Mouse (Mus musculus): ENCODE measurements around the gene Gfra1.

Gfra1 gene

DNA sequence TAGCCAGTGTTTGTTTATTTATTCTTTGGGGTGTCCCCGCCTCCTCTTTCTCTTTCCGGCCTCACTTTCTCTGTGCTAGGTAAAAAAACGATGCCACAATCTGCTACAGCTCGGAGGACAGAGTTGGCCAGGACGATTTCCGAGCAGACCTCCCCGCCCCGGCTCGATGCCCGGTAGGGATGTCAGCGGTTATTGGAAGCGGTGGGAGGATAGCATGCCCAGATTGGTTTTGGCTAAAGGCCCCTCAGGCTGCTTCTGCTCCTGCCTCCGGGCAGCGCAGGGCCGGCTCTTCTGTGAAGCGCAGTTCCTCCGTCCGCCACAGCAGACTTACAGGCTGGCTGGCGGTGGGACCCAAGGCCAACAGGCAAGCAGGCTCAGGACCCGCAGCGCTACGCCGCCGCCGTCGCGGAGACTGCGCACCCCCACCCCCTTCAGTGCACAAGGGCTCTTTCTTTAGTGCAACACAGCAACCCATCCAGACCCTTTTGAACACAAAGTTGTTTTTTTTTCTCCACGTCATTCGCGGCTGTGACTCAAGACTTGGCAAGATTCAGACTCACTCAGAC is at the start of gene Gfra1:
TSS of gene Gfra1 (minus strand) at position 414 of the 566 bp plus-strand sequence.
- DNase-seq: peak; percentile 11 to 19

DNA sequence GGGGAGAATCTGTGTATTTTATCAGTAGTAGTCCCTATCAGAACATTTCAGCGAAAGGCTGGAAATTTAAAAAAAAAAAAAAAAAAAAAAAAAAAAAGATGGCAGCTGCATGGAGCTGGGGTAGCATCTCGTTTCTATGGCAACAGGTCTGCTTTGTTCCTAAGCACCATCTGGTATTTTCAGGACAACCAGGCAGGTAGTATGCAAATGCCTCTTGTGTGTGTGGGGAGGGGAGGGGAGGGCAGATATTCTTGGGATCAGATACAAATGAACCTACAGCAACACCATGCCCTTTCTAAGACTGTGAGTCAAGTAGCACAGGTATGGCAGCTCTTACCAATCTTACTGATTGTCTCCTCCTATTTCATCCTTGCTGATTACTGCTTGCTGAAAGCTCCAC is 44.3 kb upstream of the Gfra1 start:
- DNase-seq: no peak

DNA sequence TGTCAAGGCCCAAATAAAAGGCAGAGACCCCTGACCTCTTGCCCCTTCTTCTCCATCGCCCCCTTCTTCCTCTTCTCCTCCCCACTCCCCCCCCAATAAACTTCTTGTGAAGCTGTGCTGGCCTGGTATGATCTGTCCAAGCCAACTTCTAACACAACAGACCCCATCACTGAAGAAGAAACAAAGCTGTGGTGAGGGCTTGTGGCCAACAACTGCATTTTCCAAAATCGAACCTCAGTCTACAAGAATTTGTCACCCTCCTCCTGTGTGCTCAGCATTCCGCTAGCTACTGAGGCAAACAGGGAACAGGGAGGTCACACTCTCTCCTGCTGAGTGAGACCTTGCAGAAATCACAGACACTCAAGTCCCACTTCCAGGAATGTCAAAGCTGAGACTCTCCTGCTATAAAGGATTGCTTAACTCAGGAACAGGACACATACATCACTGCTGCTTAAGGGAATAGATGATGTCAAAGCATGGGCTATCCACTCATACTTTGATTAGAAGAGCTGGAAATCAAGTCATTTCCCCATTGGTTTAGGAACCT is 43.8 kb upstream of the Gfra1 start:
- no peak for DNase-seq

DNA sequence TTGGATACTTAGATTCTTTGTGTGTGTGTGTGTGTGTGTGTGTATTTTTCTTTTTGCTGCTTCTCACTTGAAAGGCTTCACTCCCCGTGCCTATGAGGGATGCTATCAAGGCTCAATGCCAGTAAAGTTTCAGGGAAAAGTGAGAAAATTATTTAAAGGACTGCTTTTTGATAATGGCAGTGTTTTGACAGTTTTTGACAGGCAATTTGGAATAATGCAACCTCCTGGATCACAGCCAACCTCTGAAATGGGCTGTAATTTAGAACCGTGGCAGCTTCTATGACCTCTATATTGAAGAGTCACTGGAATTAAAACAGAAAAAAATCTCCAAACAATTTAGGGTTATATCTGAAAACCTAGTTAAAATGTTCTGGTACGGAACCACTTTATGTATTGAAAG is 41.4 kb upstream of the Gfra1 start:
- no peak for DNase-seq

DNA sequence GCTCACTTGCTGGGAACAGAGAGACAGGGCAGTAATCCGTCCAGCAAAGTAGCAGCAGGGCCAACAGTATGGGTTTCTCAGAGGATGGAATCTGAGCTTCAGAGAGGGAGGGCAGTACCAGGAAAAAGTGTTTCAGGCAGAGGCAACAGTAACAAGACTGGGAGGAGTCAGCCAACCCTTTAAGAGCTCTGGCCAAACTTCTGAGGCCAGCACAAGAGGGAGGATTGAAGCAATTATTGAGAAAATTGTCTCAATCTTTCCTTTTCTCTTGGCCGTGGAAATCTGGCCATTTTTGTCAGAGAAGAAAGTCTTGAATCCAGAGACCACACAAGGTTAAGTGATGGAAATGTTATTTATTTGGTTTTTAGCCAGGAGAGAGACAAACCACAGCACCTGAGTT is 31.0 kb upstream of the Gfra1 start:
- no peak for DNase-seq

DNA sequence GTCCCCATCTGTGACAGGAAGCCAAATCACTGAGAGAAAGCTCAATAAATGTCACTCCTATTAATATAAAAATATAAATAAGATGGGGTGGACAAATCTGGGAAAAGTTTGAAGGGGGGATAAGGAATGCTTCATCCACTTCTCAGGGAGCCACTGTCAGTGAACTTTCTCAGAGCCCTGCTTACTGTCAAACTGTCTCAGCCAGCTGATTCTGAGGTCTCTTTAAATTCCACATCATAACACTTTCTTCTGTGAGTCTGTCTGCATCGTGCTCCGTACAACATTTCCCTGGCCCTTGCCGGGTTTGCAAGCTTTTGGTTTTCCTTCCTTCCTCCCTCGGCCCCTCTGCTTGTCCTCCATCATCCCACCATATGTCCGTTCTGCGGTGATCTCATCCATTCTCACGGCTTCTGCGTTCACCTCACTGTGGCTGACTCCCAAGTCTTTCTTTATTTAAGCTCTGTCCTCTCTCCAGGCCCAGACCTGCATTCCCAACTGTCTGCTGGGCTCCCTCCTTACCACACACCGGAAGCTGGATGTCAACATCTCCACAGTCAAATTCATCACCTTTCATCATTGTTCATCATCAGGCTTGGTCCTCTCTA is 26.8 kb upstream of the Gfra1 start:
- no peak for DNase-seq

DNA sequence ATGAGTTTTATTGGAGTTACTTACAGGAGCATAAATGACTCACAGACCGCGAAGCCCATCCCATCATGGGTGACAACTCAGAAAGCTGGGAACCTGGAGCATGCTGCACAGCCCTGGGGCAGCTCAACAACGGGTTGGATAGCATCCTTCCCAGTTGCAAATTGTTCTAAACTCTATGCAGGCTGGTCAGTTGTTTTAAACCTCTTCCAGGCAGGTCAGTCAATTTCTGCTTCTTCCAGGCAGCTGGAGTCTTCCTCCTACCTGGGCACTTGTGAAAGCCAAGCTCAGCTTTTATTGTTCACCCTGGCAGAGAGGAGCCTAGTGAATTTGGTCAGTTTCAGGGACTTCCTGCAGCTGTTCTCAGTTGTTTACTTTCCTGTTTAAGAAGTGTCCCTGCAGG is 18.5 kb upstream of the Gfra1 start:
- no peak for DNase-seq

DNA sequence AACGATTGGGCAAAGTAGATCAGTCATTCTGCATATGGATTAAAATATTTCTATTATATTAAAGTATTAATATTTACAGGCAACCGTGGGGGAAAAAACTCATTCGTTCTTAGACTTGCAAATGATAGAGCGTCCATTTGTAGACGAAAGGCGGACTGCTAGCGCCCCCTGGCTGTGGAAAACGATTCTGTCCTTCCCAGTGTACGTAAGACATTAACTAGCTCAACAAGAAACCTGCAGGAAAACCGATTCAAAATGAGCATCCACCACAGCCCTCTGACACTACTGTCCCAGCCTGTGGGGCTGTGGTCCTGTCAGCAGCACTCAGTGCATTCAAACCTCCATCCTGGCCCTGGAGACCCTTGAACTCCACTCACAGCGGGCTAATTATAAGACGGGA is 13.7 kb upstream of the Gfra1 start:
- DNase-seq: peak; percentile 26 to 45

DNA sequence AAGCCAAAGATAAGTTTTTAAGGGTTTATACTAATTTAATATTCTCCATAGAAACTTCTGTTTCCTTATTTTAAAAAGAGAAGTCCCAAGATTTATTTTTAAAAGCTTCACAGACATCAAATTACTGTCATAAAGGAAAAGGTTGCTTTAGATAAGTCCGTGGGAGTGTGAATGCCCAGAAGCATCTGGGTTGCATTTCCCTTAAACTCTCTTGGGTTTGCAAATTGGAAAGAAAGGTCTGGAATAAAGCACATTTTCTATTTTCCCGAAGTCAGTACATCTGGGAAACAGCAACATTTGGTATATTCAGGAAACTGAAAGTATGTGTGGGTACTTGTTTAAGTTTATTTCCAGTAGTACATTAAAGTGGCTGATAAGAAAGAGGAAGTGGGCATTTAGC is 12.6 kb upstream of the Gfra1 start:
- no peak for DNase-seq

DNA sequence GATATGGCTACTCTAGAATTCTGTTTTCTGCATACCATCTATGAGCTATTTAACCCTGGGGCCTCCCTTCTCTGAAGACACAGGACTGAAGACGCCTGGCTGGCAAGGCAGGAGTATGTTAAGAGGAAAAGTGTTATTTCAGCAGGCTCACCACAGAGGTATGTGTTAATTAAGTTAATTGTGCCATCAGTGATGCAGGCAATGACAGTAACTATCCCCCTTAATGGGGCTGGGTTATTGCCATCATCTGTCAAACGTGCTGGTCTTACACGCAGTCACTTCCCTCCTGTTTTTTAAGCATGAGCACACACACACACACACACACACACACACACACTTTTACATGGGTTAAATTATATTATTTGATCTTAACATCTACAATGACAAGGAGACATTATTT is 8.0 kb upstream of the Gfra1 start:
- DNase-seq: no peak

DNA sequence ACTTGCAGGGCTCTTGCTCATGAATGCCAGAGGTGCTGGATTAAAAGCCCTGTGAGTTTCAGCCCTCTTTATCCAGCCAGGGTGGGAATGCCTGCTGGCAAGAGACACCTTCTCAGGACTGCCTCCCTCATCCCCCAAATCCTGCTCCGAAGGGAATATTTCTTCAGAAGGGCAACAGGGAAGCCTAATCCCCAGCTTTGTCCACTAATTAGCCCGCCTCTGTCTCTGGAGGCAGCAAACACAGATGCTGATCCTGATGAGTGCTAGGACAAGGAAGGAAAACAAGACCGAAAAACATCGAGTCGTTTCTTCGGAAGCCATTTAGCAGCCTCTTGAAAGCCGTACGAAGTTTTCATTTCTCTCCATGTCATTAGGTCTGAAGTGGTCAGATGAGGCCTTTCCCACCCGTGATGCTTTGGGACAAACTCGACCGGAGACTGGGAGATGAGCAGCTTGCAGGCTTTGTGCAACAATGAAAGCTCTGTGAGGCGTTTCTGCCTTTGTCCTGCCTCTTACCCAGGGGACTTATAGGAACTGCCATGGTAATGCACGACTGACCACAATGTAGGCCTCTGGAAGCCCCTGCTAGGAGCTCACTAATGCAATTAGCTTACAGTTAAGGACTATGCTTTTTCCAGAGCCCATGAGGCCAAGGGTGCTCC is 4.8 kb upstream of the Gfra1 start:
- no peak for DNase-seq

DNA sequence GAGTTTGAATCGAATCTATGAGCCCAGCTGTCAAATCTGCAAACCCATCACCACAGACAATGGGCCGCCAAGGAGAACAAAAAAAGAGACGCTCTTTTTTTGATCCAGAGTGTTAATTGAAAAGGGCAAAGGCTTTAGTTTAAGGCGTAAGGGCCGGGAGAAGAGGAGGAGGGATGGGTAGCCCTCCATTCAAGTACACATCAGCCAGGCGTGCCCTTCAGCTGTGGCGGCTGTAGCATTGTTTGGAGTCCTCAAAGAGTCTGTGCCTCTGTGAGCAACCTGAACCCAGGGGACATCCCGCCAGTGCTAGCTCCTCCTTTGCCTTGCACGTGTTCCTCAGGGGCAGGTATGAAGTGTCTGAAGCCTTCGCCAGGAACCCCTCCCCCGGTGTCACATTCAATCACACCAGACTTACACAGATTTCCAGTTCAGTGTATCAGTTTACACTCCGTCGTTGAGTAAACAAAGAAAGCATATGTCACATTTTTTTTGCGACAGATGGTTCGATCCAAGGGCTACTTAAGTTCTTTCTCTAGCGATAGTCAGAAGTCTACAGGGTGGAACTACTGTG is 867 bp upstream of the Gfra1 start:
- DNase-seq: no peak

DNA sequence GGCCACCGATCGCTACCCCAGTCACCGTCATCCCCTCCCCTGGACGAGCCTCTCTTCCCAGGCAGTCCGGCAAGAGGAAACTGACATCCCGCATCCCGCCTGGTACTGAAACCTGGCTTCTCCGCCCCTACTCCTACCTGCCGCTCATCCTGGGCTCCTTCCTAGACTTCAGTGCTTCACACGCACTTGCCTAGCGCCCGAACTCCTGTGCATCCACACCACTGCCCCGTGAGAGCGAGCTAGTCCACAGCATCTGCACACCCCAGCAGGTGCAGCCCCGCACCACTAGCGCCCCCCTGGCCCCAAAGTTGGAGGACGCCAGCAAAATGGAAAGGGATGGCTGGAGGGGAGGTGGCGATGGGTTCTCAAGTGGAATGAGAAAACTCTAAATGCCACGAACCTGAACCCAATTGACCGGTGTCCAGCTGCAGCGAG is 631 bp downstream of the Gfra1 start:
- DNase-seq: peak; percentile 30 to 44

DNA sequence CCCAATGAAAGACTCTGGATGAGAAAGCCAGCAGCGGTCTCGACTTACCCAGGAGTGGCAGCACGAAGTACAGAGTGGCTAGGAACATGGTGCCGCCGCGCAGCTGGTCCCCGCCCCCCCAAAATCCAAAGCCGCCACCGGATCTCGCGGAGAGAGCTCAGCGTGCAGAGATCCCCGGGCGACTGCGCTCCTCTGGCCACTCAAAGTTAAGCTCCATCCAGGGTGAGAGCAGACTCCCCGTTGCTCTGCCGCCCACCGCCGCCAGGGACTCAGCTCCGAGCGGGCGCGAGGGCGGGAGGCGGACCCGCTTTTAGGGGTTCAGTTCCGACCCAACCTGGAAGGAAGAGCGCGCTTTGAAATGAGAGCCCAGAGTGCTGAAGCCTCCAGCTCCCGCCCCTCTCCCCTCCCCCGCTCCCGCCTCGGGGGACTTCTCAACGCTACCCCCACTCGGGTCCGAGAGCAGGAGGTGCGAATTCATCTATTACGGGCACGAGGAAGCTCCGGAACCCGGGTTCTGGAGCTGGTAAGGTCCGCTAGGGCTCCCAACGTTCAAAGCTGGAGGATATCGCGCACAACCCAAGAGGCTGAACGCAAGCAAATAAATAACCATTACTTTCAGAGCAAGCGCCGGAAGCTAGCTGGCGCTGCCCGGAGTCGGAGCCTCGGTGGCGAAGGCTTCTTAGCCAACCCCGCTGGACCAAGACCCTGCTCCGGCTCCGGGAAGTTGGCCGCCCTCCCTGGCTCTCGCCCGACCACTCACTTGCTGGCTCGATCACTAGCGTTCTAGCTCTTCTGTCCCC is 1.2 kb downstream of the Gfra1 start:
- DNase-seq: peak; percentile 34 to 42

DNA sequence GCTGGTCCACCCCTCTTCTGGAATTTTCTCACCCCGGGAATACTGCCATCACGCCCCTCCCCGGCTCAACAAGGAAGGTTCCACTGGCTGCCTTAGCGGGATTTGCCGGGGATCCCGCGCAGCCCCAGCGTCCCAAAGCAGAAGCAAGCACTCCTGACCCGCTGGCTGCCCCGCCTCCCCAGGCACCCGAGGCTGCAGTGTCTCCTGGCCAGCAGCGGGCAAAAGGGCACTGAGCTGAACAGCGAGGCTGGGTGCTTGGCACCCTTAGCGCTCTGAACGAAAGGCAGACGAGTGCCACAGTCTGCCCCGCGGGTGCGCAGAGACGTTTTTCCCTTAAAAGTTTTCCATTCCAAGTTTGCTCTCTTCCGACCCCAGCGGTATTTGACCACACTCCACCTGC is 2.1 kb downstream of the Gfra1 start:
- peak in 1 of 2 experiments; percentile 7 for DNase-seq

DNA sequence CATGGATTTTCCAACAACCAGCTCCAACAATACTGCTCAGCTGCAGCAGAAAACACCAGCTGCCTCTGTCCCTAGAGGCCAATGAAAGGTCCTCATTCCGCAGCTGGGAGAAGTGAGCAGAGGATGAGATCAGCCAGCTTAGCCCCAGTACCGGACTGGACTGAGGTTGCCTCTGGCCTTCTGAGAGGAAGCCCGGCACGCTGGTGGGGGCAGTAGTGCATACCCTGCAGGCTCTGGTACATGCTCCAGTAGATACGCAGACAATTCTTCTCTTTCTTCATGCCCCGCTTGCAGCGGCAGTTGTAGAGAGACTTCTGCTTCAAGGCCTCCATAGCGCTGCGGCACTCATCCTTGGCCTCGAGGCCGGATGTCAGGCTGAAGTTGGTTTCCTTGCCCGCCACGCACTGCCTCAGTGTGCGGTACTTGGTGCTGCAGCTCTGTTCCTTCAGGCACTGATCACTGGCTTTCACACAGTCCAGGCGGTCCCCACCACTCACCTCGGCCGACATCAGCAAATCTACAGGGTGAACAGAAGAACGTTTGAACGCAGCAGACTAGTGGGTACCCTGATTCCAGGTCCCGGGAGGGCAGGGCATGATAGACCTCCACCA is 2.7 kb downstream of the Gfra1 start:
- DNase-seq: peak; percentile 21 to 29

DNA sequence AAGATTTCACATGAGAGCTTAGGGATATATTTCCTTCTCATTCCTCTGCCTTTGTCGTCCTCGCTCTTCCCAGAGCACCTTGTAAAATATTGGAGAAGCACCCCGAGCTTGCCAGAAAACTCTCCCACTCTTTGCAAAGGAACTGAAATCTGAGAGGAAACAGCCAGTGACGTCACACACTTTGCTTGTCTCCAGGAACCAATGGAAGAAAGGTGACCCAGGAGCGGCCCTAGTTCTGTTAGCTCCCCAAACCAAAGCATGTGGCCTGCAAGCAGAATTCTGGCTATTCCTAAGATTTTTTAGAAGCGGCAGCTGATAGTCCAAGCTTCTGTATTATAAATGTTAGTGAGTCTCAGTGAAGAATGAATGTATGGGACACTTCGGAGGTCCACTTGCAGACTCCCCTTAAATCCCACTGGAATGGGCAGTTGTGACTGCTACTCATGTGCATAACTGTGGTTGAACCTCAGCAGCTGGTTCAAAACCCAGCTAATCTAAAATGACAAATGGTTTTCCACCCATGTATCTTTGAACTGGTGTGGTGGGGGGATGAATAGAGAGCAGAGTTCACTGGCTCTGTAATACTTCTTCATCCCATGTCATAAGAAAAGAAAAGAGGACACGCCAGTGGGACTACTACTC is 3.4 kb downstream of the Gfra1 start:
- no peak for DNase-seq

DNA sequence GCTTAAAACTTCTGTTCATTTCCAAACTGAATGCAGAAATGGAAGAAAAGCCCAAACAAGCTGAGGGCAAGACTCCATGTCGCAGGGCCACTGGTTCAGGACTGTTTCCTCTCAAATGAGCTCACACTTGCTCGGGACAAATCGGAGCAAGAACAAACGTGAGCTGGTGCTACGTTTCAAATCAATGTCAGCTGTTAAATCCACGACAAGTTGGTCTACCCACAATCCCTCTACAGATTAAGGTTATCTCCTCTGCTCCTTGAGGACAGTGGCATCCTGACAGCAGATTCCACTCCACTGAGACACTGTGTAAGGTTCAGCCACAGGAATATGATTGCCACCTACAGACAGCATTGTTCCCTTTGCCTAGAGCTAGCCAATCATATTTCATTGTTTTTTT is 4.4 kb downstream of the Gfra1 start:
- no peak for DNase-seq

DNA sequence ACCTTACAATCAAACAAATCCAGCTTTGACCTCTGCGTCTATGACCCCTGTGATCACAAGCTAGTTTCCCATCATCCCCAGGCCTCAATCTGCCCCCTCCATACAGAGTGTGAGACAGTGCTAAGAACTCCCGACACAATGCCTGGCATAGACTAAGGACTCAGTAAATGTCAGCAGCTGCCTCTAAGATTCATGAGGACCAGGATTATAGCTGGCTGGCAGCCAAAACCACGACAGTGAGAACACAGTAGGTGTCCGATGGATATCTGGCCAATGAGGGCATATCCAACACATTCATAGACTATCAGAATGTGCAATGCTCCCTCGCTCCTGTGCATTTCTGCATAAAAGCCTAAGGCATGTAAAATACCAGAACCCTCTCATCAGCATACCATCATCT is 5.0 kb downstream of the Gfra1 start:
- DNase-seq: no peak

DNA sequence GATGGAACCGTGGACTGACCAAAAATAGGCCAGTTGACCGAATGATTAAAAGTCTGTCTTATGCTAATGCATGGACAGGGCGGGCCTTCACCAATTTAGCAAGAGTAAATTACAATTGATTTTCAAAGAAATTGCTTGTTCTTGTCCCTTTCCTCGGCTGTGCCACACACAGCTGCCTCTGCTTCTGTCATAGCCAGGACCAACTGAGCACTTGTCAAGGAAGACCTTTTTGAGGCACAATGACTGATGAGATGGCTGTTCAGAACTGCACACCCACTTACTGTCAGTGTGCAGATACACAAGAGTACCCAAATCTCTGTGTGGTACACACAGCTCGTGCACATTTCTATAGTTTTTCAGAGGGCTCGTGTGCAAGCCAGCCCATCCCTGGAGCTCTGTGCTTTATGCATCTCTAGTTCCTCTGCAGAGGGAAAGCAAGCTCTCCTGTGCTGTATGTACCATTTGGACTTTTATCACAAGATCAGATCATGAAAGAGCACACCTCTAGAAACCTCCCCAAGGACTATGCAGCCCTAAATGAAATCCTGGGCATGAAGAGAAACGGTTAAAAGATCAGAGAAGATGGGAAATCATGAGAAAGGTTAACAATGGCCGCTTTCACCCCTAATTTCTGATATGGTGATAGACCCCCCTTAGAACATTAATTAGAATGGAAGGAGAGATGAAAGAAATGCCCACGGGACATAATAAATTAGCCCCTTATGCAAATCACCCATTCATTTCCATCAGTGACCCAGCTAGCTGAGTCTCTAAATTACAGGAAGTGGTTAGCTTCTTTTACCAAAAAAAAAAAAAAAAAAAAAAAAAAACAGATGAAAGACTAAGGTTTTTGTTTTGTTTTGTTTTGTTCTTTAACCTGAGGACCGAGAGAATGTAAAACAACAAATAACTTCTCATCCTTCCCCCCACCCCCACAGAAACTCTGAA is 12.7 kb downstream of the Gfra1 start:
- DNase-seq: no peak

DNA sequence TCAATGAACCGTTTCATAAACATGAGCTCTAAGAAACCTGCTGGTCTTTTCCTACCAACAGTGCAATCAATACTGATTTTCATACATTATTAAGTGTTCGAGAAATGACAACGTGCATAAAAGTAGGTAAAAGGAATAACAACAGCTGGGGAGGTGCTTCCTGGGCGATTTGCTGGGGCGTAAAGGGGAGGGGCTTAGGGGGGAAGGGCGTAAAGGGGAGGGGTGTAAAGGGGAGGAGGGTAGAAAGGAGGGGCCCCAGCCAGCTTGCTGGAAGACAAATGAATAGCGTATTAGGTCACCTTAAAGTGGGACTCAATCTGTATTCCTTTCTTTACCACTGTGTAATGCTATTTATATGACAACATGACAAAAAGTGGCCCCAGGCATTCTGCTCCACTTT is 13.9 kb downstream of the Gfra1 start:
- no peak for DNase-seq
